Mouse (Mus musculus) cerebellum, adult 8-10 months (tissue): ENCODE data around the gene Slc34a3.

Source experiments
- DNase-seq: peaks from one replicate; pipeline ENCODE4 v3.0.0; 2022

Gene Slc34a3

GRCm38 (mm10) chr2:25224766-25225752, 9.1 kb downstream of the Slc34a3 start:
- DNase-seq = peak; percentile 99

- DNase-seq = no peak
Measured at GRCm38 (mm10) chr2:25224492-25224765, 9.7 kb downstream of the Slc34a3 start, which contains the start of gene Tubb4b. Gene Tubb4b, minus strand, starts transcription at chr2:25224702.

GRCm38 (mm10) chr2:25223681-25224491, 10.3 kb downstream of the Slc34a3 start:
- DNase-seq = no peak

- no peak for DNase-seq
Measured at GRCm38 (mm10) chr2:25221331-25221772, 12.8 kb downstream of the Slc34a3 start.

- DNase-seq = no peak
Measured at GRCm38 (mm10) chr2:25218445-25218844, 15.7 kb downstream of the Slc34a3 start, which contains the start of gene Fam166a. Gene Fam166a, plus strand, starts transcription at chr2:25218745.

GRCm38 (mm10) chr2:25217666-25218065, 16.5 kb downstream of the Slc34a3 start:
- DNase-seq = no peak

- DNase-seq = no peak
Measured at GRCm38 (mm10) chr2:25214444-25214843, 19.7 kb downstream of the Slc34a3 start, which contains the start of gene Stpg3. Gene Stpg3, minus strand, starts transcription at chr2:25214637.

GRCm38 (mm10) chr2:25213266-25213865, 20.8 kb downstream of the Slc34a3 start:
- no peak for DNase-seq

- peak; percentile 87 for DNase-seq
Measured at GRCm38 (mm10) chr2:25211121-25211670, 23.0 kb downstream of the Slc34a3 start, which contains the start of gene Nelfb. Gene Nelfb, minus strand, starts transcription at chr2:25211489.

GRCm38 (mm10) chr2:25210686-25211085, 23.5 kb downstream of the Slc34a3 start:
- no peak for DNase-seq

- no peak for DNase-seq
Measured at GRCm38 (mm10) chr2:25207593-25207992, 26.6 kb downstream of the Slc34a3 start.

GRCm38 (mm10) chr2:25203631-25204214, 30.4 kb downstream of the Slc34a3 start:
- DNase-seq = no peak

GRCm38 (mm10) chr2:25200631-25201030, 33.5 kb downstream of the Slc34a3 start:
- DNase-seq = no peak

- no peak for DNase-seq
Measured at GRCm38 (mm10) chr2:25197946-25198345, 36.2 kb downstream of the Slc34a3 start.

GRCm38 (mm10) chr2:25197191-25197590, 37.0 kb downstream of the Slc34a3 start:
- DNase-seq = no peak

- DNase-seq = no peak
Measured at GRCm38 (mm10) chr2:25196172-25196954, 37.8 kb downstream of the Slc34a3 start, which contains the start of gene Tor4a. Gene Tor4a, minus strand, starts transcription at chr2:25196886.

- no peak for DNase-seq
Measured at GRCm38 (mm10) chr2:25195211-25196156, 38.7 kb downstream of the Slc34a3 start.

- no peak for DNase-seq
Measured at GRCm38 (mm10) chr2:25194486-25195171, 39.5 kb downstream of the Slc34a3 start.

GRCm38 (mm10) chr2:25194006-25194405, 40.2 kb downstream of the Slc34a3 start:
- no peak for DNase-seq
